Mouse (Mus musculus) left cerebral cortex, adult 11 months (tissue): ENCODE measurements around the gene Vmn1r1.
"Not testable (repeated sequence)": the region's sequence is repeated elsewhere in the genome, so short reads cannot be mapped to it uniquely, and the experiment has no call there.

ENCODE experiments used
- DNase-seq: peaks from one replicate; pipeline ENCODE4 v3.0.0; 2022; ENCODE audit warnings: low spot score

Gene Vmn1r1

GRCm38 (mm10) chr1:182164386-182164785 lies at the start of gene Vmn1r1:
Gene Vmn1r1 (minus strand): TSS chr1:182164486.
- no peak for DNase-seq

- DNase-seq, result no peak
Measured at GRCm38 (mm10) chr1:182210322-182210721, 46.0 kb upstream of the Vmn1r1 start.

- no peak for DNase-seq
Measured at GRCm38 (mm10) chr1:182192581-182192980, 28.3 kb upstream of the Vmn1r1 start.

- no peak for DNase-seq
Measured at GRCm38 (mm10) chr1:182191816-182192545, 27.7 kb upstream of the Vmn1r1 start.

DNA sequence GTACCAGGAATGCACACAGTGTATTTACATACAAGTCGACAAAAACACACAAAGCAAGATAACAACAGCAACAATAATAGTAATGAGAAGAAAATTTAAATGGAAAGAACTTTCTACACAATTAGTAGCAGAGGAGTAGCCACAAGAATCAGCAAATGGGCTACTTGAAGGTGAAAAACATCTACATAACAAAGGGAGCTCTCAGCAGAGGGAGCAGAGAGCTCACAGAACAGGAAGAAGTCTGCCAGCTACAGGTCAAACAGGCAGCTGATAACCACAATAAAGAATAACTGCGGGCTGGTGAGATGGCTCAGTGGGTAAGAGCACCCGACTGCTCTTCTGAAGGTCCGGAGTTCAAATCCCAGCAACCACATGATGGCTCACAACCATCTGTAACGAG lies 26.9 kb upstream of the Vmn1r1 start:
- DNase-seq, result no peak

DNA sequence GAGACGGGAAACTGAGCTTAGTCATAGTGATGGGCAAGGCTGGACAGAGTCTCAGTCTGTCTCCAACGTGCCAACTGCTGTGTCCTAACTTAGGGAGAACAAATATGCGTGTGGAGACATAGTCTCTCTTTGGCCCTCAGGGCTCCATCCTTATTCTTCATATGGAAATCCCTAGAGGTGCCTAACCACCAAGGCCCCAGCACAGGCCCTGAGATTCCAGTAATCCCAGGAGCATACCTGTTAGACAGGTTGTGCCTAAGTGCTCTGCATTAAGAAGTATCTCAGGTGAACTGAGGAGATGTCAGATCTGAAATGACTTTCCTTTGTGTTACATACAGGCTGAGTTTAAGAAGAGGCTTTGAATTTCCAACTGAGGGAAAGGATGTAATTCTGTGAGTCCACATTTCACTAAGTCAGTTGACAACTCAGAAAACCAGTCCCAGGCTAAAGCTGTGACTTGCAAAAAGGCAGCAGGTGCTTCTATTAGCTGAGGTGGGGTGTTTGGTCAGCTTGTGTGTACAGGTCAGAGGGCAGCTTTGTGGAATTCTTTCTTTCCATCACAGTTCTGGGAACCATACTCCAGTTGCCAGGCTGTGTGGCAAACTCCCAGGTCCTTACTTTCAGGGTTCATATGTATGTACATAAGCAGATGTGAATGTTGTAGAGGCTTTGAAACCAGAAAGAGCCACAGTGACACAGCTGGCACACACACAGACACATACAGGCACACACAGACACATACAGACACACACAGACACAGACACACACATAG lies 25.6 kb upstream of the Vmn1r1 start:
- DNase-seq, result no peak

DNA sequence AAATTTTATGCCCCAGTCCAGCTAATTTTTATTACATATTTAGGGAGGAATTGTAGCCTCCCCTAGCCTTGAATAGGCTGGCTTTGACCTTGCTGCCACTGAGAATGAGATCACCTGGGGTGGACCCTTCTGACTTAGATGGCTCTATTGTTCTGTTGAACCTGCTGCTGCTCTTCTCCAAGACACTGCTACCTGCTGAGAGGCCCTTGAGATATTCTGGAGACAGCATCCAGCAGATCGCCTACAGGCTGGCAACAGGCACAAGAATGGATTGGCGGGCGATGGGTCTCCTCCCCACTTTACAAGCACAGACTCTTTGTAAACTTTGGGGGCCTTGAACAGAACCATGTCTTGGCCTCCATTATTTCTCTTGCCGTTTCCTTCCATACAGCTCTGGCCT lies 18.2 kb upstream of the Vmn1r1 start:
- DNase-seq, result not testable (repeated sequence)

DNA sequence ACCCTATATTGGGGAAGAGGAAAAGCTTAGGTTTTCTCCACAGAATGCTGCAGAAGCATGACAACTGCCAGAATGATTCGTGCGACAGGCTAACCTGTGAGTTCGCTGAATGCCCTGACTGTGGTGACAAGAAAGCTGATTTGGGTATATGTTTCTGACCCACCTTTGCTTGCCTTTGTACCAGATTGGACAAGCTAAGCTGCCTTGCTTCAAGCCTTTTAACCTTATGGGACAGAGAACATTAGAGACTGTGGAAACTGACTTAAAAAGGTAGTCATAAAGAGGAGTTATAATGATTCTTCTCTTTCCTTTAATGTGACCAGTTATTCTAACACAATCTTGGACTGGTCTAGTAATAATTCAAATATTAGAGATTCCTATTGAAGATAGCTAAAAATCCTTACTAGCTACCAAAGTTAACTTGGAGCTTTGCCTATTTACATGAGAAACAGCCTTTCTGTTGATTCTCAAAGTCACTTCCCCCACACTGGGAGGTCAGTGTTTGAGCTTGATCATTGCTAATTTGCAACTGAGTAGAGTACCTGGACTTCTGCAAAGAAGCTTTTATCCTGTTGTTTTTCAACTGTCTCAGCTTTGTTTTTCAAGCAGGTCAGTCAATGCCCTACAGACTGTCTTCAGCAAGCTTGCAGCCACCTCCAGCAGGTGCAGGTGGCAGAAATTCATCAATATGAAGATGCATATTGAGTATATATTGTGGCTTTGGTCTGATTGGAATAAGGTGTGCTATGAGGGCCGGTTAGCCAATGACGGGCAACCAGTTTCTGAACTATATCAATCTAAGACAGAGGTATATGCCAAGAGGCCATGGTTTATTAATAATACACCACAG lies 17.4 kb upstream of the Vmn1r1 start:
- DNase-seq, result no peak

DNA sequence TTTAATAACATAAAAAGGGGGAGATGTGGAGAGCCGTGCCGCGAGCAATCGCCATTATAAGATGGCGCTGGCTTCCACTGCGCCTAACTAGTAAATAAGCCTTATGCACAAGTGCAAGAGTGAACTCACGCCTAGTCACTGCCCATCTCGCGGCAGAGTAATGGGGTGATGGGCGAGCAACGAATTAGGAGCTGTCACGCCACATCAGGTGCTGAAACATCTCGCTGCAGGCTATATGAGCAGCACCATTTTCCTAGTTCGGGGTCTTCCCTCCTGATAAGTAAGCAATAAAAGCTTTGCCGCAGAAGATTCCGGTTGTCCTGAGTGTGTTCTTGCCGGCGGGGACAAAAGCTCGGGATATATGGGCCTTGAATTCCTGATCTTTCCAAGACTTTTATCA lies 12.7 kb upstream of the Vmn1r1 start:
- DNase-seq, result not testable (repeated sequence)

DNA sequence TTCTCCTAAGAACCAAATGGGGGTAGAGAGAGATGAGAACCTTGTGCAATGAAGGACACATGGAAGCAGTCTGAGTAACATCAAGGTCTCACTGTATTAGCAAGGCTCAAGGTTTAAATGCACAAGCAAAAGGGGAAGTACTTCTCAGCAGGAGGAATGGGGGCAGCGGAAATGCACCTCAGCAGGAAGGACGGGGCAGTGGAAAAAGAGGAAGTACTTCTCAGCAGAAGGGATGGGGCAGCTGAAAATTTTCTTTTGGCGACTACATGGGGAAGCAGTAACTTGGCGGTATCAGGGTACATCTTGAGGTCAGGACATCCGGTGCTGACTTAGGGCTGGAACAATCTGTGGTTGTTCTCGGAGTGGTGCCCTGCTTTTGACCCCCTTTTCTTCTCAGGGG lies 5.9 kb upstream of the Vmn1r1 start:
- not testable (repeated sequence) for DNase-seq

DNA sequence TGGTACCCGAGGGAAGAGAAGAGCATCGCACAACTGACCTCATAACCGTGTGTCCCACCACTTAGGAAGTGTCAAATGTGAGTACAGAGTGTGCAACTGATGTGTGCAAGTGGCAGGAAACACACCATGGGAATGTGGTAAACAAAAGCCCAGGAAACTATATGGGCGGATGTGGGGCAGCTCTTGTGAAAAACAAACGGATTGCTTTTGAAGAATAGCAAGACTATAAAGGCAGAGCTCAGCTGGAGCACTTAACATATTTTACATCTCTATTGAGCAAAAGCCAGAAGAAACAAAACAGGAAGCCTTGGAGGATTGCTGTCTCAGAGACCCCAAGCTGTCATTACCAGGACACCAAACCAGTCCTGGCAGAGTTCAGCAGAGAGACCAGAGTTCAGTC lies 1.3 kb downstream of the Vmn1r1 start:
- DNase-seq, result no peak

DNA sequence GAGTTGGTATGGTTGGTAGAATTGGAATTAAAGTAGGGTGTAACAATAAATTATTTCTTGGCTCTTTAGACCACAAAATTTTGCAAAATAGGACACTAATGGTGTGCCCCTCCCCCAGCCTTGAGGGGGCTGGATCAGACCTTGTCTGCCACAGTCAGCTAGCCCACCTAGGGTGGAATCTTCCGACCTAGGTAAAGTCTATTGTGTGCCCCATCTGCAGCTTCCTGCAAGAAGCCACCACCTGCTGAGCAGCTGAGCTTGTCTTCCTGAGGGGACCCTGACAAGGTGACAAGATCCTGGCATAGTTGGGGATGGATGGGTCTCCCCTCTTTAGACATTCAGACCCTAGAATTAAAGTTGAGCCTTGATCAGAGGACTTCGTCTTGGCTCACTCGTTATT lies 4.7 kb downstream of the Vmn1r1 start:
- DNase-seq, result no peak

DNA sequence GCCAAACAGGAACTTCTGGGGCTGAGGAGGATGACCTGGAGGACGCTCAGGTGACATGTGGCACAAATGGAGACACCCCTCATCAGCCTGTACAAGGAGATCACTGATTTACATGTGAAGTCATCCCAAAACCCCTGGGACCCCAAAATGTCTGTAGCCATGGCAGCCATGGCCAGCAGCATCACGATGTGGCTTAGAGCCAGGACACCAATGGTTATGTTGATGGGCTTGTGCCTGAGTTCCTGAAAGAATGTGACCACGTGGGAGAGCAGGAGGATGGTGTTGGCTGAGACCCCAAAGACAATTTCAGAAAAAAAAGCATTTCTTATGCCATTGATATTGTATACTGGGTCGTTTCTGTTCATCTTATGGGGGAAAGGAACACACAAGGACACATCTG lies 6.6 kb downstream of the Vmn1r1 start:
- DNase-seq, result no peak

DNA sequence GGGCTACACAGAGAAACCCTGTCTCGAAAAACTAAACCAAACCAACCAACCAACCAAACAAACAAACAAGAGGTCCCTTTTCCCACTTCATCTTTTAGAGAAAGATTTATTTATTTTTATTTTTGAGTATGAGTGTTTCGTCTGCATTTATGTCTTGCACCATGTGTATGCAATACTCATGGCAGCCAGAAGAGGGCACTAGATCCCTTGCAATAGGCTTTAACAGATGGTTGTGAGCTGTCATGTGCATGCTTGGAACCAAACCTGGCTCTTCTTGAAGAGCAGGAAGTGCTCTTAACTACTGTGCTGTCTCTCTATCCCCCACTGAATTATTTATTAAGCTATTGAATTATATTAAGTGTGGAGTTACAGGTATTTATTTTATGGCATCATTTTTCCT lies 14.3 kb downstream of the Vmn1r1 start:
- DNase-seq, result no peak

DNA sequence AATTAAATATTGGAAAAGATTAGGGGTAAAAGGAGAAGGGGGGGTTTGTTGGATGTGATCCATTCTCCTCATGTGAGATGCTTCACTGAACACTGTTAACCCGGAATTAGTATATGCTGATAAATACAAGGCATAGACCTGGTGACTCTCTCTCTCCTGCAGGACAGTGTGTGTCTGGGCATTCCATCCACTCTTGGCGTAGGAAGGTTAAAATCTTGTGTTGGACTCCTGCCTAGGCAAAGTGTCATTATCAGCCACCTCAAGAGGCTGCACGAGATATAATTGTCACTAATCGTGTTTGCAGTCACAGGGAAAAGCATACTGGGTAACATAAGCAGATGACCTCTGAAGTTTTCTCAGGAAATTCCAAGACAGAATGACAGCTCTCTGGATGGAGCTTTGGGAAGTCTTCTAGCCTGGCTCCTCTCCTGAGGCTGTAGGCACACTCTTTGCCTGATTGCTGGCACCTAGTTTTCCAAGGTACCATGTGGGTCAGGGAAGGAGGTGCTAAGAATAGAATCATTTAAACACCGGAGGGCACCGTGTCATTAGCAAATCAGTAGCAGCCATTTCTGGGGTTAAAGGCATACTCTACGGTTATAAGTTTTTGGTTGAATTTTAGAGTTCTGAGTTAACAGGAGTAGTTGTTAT lies 15.3 kb downstream of the Vmn1r1 start:
- DNase-seq, result no peak

- no peak for DNase-seq
Measured at GRCm38 (mm10) chr1:182145546-182145945, 18.7 kb downstream of the Vmn1r1 start.

GRCm38 (mm10) chr1:182143288-182143687 lies 21.0 kb downstream of the Vmn1r1 start:
- DNase-seq, result no peak

DNA sequence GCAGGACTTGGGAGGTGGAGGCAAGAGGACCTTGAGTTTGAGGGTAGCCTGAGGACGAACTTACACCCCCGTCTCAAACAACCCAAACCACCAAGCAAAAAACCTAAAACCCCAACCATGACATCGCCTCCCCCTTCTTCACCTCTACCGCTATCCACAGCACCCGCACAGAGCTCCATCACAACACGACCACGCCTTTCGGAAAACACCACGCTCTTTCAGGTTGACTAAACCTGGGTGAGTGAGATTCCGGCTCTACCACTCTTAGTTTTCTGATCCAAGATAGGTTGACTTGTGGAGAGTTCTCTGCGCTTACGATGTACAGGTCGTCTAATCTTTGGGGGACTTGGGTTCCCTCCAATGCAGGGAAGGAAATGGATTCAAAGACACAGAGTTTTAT lies 21.6 kb downstream of the Vmn1r1 start:
- DNase-seq, result no peak

DNA sequence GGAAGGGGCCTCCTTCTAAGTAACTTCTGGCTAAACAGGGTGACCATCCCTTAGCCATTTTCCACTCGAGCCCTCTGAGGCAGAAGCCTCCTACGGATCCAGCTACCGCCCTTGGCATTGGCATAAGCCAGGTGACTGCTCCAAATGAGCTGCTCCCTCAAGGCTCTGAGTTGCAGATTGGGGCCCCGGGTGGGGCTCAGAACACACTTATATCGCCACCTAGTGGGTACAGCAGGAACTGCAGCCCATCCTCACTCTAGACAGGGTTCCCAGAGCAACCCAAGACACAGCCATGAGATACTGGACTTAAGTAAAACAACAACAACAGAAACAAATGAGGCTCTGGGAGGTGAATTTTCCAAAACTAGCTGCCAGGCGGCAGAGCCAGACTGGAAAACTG lies 23.9 kb downstream of the Vmn1r1 start:
- peak; percentile 59 for DNase-seq

- no peak for DNase-seq
Measured at GRCm38 (mm10) chr1:182139937-182140336, 24.3 kb downstream of the Vmn1r1 start.

GRCm38 (mm10) chr1:182138172-182138571 lies 26.1 kb downstream of the Vmn1r1 start:
- DNase-seq, result no peak
